Mouse (Mus musculus): ENCODE results near the gene Tada3.
"Not testable (repeated sequence)": the region's sequence is repeated elsewhere in the genome, so short reads cannot be mapped to it uniquely, and the experiment has no call there.

Tada3 gene

DNA sequence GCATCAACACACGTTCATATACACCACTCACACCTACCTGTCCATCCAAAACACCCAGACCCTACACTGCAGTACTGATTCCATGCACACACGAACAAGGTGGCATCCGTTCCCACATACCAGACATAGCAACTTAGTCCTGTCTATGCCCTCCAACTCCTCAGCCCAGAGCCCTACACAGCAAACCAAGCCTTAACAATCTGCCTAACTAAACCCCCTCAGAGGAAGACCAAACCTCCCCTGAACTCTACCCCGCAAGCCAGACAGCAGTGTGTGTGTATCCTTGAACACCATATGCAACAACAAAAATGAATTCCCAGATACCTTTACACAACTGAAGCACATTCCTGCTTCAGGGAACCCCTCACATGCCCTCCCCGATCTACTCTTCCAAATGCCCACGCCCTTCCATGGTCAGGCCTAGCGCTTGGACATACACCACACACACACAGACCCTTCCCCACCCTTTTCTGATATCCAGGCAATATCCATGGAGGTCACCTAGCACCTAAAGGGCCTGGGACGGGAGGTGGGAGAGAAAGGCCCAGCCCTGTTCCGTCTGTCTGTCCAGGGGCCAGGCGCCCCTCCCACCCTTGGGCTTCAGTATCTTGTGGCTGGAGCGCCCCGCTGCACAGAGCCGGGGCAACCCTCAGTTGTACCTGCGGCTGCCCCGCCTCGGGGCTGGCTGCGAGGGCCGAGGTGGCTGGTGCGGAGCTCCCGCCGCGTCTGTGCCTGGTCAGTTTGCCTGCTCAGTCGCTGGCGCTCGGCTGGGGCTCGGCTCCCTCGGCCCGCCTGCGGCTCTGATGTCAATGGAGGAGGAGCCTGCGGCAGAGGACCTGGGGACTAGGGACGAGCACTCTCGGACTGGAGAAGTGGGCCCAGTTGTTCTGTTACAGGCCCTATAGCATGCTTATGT, 34.2 kb downstream of the Tada3 start, which contains the start of gene Camk1:
Gene Camk1, minus strand, starts transcription at position 808 of the 916 bp plus-strand sequence.
- DNase-seq (ENCODE audit: low spot score in 2 of 2) = peak; percentile 31 to 55

DNA sequence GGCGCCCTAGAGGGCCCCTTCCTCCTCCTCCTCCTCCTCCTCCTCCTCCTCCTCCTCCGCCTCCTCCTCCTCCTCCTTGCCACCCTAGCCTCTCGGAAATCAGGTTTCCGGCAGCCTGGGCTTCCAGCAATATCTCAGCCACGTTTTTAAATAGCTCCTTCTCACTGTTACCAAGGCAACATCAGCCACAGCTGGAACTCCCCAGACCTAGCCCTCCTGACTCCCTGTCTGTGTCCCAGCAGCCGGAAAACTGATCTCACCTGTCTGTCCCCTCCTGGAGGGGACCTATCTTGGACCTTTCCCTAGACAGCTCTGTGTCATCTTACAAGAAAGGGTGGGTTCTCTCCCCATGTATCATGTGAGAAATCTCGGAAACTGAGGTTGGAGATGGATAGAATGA, 35.4 kb downstream of the Tada3 start:
- DNase-seq (ENCODE audit: low spot score in 2 of 2) = no peak

DNA sequence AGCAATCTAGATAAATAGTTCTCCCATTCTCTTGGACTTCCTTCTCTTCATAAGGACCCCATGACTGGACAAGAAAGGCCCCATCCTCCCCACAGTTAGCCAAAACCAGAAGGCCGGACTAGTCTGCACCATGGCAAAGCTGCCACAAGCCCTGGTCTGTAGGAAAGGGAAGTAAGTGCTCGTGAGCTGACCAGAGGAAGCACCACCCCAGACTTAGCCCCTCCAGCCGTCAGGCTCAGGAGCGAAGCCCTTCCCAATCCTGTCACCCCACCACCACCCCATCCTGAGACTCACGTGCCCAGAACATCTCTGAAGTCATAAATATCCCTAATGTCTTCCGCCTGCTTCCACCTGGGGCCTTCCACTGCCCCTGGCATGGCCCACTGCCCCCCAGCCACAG, 36.1 kb downstream of the Tada3 start:
- no peak for DNase-seq (ENCODE audit: low spot score in 2 of 2)

DNA sequence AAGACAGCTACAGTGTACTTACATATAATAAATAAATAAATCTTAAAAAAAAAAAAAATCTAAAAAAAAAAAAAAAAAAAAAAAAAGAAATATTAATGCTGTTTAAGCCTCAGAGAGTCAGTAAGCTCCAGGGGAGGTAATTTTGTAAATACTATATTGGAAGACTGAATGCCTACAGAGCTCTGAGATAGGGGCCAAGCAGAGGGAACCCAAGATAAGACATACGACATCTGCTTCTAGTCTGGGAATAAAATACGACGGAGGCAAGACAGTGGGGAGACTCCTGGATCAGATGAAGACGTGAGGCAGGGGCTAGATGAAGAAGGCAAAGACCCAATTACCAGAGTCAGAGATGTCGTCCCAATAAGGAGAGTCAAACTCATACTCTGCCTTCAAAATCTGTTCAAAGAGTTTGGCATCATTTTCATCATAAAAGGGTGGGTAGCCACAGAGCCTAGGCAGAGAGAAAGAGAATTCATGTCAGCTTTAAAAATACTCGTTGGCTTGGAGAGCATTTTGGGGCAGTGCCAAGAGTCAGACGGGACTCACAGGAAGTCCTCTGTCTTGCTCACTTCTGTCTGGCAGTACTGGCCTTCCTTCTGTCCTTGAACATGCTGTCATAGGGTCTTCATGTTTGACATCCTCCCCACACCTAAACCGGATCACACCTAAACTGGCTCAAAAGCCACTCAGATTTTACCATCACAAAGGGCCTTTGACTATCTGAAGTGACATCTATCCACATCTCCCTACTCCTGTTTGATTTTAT, 40.6 kb downstream of the Tada3 start:
- no peak for DNase-seq (ENCODE audit: low spot score in 2 of 2)

DNA sequence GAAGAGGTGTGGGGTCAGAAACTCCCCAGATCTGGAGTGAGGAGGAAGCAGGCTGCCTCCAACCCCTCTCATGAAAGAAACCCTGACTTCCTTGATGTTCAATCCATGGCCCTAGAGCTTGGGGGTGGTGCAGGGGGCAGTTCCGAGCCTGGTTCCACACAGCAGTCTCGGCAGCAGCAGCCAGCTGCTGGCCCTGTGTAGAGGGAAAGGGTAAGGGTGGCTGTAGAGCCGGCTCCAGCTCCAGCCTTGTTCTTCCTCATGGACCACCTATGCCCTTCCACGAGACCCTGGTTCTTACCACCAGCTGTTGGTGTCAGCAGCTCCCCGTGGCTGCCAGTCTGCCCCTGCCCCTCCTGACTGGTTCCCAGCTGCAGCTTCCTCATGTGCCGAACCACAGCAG, 43.5 kb downstream of the Tada3 start:
- no peak for DNase-seq (ENCODE audit: low spot score in 2 of 2)

DNA sequence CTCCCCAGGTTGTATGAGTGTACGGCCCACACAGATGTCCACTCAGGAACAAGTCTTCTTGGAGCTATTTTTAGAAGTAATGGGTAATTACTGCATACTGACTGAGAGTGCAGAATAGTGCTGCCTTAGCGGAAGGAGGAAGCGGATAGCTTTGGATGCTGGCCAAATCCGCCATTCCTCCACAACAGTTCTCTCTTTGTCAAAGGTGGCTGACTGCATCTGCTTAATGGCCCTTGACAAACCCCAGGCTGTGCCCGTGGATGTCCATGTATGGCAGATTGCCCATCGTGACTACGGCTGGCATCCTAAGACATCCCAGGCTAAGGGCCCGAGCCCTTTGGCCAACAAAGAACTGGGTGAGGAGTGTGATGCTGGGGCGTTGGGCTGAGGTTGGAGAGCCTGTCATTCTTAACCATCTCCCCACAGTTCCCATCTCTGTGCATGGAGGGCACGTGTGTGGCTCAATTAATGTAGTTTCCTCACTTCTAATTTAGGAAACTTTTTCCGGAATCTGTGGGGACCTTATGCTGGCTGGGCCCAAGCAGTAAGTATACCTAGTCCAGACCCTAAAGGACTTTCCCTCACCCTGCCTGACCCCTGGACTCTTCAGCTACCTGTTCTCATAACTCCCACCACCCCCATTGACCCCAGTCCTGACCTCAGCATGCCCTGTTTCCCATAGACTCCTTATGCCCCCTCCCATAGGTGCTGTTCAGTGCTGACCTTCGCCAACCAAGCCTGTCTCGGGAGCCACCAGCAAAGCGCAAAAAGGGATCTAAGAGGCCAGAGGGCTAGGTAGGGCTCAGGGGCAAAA, 44.3 kb downstream of the Tada3 start:
- no peak for DNase-seq (ENCODE audit: low spot score in 2 of 2)

DNA sequence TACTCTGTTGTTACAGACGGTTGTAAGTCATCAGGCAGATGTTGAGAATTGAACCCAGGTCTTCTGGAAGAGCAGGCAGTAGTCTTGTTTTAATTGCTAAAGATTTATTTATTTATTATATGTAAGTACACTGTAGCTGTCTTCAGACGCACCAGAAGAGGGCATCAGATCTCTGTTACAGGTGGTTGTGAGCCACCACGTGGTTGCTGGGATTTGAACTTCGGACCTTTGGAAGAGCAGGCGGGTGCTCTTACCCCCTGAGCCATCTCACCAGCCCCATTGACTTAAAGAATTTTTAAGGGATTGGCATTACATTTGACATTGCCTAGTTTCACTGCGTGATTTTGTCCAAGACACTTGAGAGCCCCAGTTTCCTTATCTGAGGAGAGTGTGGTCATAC, 44.9 kb downstream of the Tada3 start:
- DNase-seq (ENCODE audit: low spot score in 2 of 2) = not testable (repeated sequence)

DNA sequence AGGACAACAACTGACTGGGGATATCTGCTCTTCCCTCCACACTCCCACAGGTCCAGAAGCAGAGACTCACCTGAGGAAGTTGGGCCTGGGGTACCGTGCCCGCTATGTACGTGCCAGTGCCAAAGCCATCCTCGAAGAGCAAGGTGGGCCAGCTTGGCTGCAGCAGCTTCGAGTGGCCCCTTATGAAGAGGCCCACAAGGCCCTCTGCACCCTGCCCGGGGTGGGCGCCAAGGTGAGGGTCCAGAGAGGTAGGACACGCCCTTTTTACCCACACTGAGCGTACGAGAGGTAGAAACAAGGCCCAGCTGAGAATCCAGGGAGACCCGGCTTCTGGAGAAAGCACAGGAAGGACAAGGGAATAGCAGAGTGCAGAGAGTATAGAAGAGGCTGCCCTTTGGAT, 46.0 kb downstream of the Tada3 start:
- DNase-seq (ENCODE audit: low spot score in 2 of 2) = no peak

DNA sequence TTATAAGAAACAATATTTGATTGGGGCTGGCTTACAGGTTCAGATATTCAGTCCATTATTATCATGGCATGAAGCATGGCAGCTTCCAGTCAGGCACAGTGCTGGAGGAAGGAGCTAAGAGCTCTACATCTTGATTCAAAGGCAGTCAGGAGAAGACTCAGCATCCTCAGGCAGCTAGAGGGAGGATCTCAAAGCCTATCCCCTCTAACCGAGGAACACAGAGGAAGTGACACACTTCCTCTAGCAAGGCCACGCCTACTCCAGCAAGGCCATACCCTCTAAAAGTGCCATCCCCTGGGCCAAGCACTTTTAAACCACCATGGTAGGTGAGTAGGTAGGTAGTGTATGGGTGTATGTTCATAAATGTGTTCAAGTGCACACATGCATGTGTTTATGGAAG, 47.1 kb downstream of the Tada3 start:
- peak in 1 of 2 experiments; percentile 47 for DNase-seq (ENCODE audit: low spot score in 2 of 2)

DNA sequence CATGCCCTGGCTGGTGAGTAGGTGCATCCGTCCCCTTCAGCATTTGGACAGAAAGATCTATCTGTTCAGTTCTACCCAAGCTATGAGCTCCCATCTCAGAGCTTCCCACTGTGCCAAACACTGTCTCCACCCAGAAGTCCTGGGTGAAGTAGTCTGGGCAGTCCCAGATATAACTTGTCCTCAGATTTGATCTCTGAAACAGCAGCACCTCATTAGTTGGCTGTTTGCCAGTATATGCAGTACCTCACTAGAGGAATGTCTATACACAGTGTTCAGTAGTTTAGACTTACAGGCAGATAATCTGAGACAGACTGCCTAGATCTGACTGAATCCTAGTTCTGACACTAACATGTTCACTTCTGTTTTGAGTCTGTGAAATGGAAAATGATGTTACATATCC, 48.3 kb downstream of the Tada3 start:
- no peak for DNase-seq (ENCODE audit: low spot score in 2 of 2)

DNA sequence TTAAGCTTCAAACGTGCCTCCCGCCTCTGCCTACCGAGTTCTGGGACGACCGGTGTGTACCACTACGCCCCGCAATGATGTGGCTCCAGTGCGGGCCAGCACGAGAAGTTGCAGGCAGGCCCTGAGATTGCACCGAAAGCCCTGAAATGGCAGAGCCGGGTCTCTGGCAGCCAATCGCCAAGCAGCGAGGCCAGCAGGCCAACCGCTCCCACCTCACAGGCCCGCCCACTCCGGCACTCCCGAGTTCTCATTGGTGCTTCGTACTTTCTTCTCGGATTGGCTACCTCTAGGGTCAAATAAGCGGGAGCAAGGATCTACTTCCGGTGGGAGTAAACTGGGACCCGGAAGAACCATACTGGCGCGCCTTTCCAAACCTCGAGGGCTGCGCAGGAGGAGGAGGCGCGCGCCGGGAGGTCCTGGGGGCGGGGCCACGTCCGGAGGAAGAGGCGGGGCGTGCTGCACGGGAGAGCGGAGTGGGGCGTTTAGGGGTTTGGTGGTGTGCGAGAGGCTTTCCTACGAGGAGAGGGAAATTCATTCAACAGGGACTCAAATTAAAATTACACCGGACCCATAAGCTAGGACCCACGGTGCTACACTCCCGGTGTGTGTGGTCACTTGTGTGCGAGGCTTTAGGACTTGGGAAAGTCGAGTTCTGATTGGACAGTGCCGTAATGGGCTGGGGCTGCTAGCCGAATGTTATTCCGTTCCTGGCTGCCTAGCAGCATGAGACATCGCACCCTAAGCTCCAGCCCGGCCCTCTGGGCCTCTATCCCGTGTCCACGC, 51.0 kb downstream of the Tada3 start, which contains the start of gene Ogg1:
Gene Ogg1, plus strand, starts transcription at position 440 of the 783 bp plus-strand sequence.
- peak; percentile 92 to 98 for DNase-seq (ENCODE audit: low spot score in 2 of 2)

Data from spleen, postnatal 10 days (tissue).